Mouse (Mus musculus) MEL (cell line): ENCODE results near the gene Nup37.

Source experiments
- CTCF ChIP-seq, 3 experiments: IDR thresholded peaks in 2 of 3; conservative IDR thresholded peaks in 1 of 3; 2 replicates each; pipeline ENCODE4 v1.5.1; 2011 to 2012; ENCODE audit warnings: low read length in 3 of 3, low read depth in 2 of 3, mild to moderate bottlenecking in 2 of 3, improper control_type of control experiment in 1 of 3, inconsistent platforms in 1 of 3, mixed read lengths in 1 of 3, moderate library complexity in 1 of 3; ENCODE audit not compliant: control insufficient read depth in 1 of 3, insufficient read depth in 1 of 3, poor library complexity in 1 of 3, severe bottlenecking in 1 of 3
- MYB ChIP-seq: IDR thresholded peaks from 2 replicates; pipeline ENCODE4 v1.6.1; 2011; ENCODE audit warnings: mild to moderate bottlenecking, low read depth, low read length, improper control_type of control experiment
- NELFE ChIP-seq: IDR thresholded peaks from 2 replicates; pipeline ENCODE4 v1.6.1; 2011; ENCODE audit warnings: low read depth, low read length, improper control_type of control experiment
- POLR2A ChIP-seq, 2 experiments: IDR thresholded peaks; 2 replicates each; pipeline ENCODE4 v1.6.1; 2011 to 2012; ENCODE audit warnings: low read length in 2 of 2, mild to moderate bottlenecking in 2 of 2, control low read depth in 1 of 2, improper control_type of control experiment in 1 of 2, low read depth in 1 of 2, moderate library complexity in 1 of 2; ENCODE audit not compliant: control insufficient read depth in 1 of 2, insufficient read depth in 1 of 2, poor library complexity in 1 of 2
- SIN3A ChIP-seq: IDR thresholded peaks from 2 replicates; pipeline ENCODE4 v1.6.1; 2012; ENCODE audit warnings: low read length, improper control_type of control experiment, inconsistent platforms
- ZC3H11A ChIP-seq: IDR thresholded peaks from 2 replicates; pipeline ENCODE4 v1.6.1; 2012; ENCODE audit warnings: low read depth, mild to moderate bottlenecking, inconsistent platforms, low read length, improper control_type of control experiment

GRCm38 (mm10) chr10:88203236-88203635 is 56.4 kb downstream of the Nup37 start:
- TF ChIP-seq NELFE (no peak), ZC3H11A (no peak), CTCF (IDR thresholded peaks at IDR 0.05 in 2 of 3, conservative IDR thresholded peaks at IDR 0.05 in 1 of 3; ENCODE audit: control insufficient read depth in 1 of 3, insufficient read depth in 1 of 3, low read depth in 2 of 3, low read length in 3 of 3, poor library complexity in 1 of 3, severe bottlenecking in 1 of 3) (no peak), MYB (no peak), SIN3A (no peak), POLR2A (IDR thresholded peaks at IDR 0.05; ENCODE audit: control insufficient read depth in 1 of 2, insufficient read depth in 1 of 2, low read depth in 1 of 2, low read length in 2 of 2, poor library complexity in 1 of 2) (no peak)
